Mouse (Mus musculus): ENCODE data around the gene Sik2. TPM values are rescaled to one million over a fixed set of nuclear protein-coding genes. Genes with fewer than 3 reads are reported as not detected.

Gene Sik2
- total and polyA plus RNA-seq, 3 experiments = 7.5 to 12.1 TPM; not detected in 1

DNA sequence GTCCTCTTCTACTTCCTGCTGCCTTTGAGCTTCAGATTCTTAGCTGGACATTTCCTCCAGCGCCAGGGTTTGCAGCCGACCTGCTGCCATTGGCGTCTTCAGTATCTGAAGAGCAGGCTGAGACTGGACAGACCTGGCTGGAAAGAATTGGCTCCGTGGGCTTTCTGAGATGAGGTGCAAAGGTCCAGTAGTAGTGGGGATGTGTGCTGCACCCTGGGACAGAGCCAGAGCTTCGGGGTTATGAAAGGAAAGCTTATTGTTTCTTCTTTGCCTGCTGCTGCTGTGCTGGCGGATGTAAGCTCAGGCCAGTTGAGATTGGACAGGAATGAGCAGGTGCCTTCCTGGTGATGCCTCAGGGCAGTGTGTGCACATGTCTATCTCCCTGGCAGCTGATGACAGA lies 134.8 kb downstream of the Sik2 start:
- Histone ChIP-seq H3K4me1 (ENCODE audit: control insufficient read depth in 1 of 2, insufficient read depth in 2 of 2, low read length in 2 of 2) (no peaks in the 10 kb centered on the region), H3K36me3 (ENCODE audit: control insufficient read depth in 1 of 2, insufficient read depth in 2 of 2, low read length in 2 of 2) (peaks cover 0 to 18% of the 10 kb centered on the region in 2 experiments; a peak in 2 of 4 replicates), H3K27me3 (ENCODE audit: control insufficient read depth in 1 of 2, insufficient read depth in 2 of 2, low read length in 2 of 2) (no peaks in the 10 kb centered on the region), H3K27ac (ENCODE audit: control insufficient read depth, low read depth, low read length) (no peak overlapping the region), H3K9me3 (replicated peaks; ENCODE audit: insufficient read depth, low read length) (no peaks in the 10 kb centered on the region), H3K9ac (ENCODE audit: control insufficient read depth, low read depth, low read length, poor library complexity, severe bottlenecking) (no peak overlapping the region), H3K79me2 (ENCODE audit: control insufficient read depth, insufficient read depth, low read length, poor library complexity) (peaks cover 3% of the 10 kb centered on the region; the same call in 1 of the 2 replicates), H3K4me3 (ENCODE audit: control insufficient read depth in 1 of 2, insufficient read depth in 1 of 2, low read depth in 2 of 2, low read length in 2 of 2) (no peak overlapping the region)
- no peak for DNase-seq (ENCODE audit: low read depth, low spot score)
- TF ChIP-seq USF2 (IDR thresholded peaks at IDR 0.05; ENCODE audit: borderline replicate concordance in 1 of 2, insufficient read depth in 1 of 2, low read depth in 1 of 2, low read length in 2 of 2) = no peak
- no peak for TF ChIP-seq MYC (IDR thresholded peaks at IDR 0.05; ENCODE audit: low read depth, low read length)
- no peak for TF ChIP-seq ZMIZ1 (IDR thresholded peaks at IDR 0.05; ENCODE audit: low read depth, low read length)
- TF ChIP-seq POLR2AphosphoS2 (IDR thresholded peaks at IDR 0.05; ENCODE audit: low read length) = no peak
- TF ChIP-seq HCFC1 (IDR thresholded peaks at IDR 0.05; ENCODE audit: low read depth, low read length) = no peak
- no peak for TF ChIP-seq MEF2A (IDR thresholded peaks at IDR 0.05; ENCODE audit: extremely low read depth, insufficient replicate concordance, low read depth, low read length, poor library complexity, severe bottlenecking)
- no peak for TF ChIP-seq ELF1 (IDR thresholded peaks at IDR 0.05; ENCODE audit: low read depth, low read length)
- TF ChIP-seq POLR2A (IDR thresholded peaks at IDR 0.05; ENCODE audit: control insufficient read depth in 1 of 2, insufficient read depth in 1 of 2, low read depth in 1 of 2, low read length in 2 of 2, poor library complexity in 1 of 2) = no peak
- no peak for TF ChIP-seq CTCF (IDR thresholded peaks at IDR 0.05 in 2 of 3, conservative IDR thresholded peaks at IDR 0.05 in 1 of 3; ENCODE audit: control insufficient read depth in 1 of 3, insufficient read depth in 1 of 3, low read depth in 2 of 3, low read length in 3 of 3, poor library complexity in 1 of 3, severe bottlenecking in 1 of 3)

DNA sequence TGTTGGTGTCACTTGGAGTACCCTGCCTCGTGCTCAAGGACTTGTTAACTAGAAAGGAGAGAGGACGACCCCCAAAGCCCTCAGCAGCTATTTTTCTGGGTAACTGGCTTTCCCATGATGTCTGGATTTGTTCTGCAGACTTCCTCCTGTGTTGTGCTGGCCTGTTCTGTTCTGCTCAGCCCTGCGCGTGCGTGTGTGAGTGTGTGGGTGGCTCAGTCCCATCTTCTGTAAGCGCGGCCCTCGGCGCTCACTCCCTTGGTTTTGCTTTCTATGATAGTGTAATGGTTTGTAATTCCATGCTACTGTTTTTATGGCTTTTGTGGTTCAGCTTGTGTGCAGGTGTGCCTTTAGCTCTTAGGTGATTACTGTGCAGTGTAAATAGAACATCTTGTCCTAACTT lies 135.7 kb downstream of the Sik2 start:
- Histone ChIP-seq H3K9me3 (replicated peaks; ENCODE audit: insufficient read depth, low read length) (no peaks in the 10 kb centered on the region), H3K27ac (ENCODE audit: control insufficient read depth, low read depth, low read length) (no peak overlapping the region)
- DNase-seq (ENCODE audit: low read depth, low spot score) = no peak

DNA sequence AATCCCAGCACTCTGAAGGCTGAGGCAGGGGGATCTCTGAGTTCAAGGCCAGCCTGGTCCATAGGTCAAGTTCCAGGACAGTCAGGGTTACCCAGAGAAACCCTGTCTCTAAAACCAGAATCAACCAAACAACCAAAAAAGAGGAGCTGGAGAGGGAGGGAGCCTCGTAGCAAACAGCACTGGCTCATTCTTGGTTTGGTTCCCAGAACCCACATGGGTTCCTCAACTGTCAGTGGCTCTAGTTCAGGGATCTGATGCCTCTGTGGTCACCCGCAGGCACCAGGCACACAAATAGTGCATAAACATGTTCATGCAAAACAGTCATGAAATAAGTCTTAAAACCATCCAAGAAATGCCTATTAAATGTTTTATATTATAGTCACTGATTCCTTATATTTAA lies 140.7 kb downstream of the Sik2 start:
- Histone ChIP-seq H3K27ac (ENCODE audit: control insufficient read depth, low read depth, low read length) (no peak overlapping the region), H3K4me3 (ENCODE audit: control insufficient read depth in 1 of 2, insufficient read depth in 1 of 2, low read depth in 2 of 2, low read length in 2 of 2) (no peak overlapping the region), H3K79me2 (ENCODE audit: control insufficient read depth, insufficient read depth, low read length, poor library complexity) (peaks cover 3% of the 10 kb centered on the region; the same call in 1 of the 2 replicates), H3K36me3 (ENCODE audit: control insufficient read depth in 1 of 2, insufficient read depth in 2 of 2, low read length in 2 of 2) (peaks cover 0 to 34% of the 10 kb centered on the region in 2 experiments; a peak in 2 of 4 replicates), H3K9ac (ENCODE audit: control insufficient read depth, low read depth, low read length, poor library complexity, severe bottlenecking) (no peak overlapping the region), H3K4me1 (ENCODE audit: control insufficient read depth in 1 of 2, insufficient read depth in 2 of 2, low read length in 2 of 2) (no peaks in the 10 kb centered on the region), H3K27me3 (ENCODE audit: control insufficient read depth in 1 of 2, insufficient read depth in 2 of 2, low read length in 2 of 2) (no peaks in the 10 kb centered on the region), H3K9me3 (replicated peaks; ENCODE audit: insufficient read depth, low read length) (no peaks in the 10 kb centered on the region)
- DNase-seq (ENCODE audit: low read depth, low spot score) = no peak
- no peak for TF ChIP-seq CHD2 (IDR thresholded peaks at IDR 0.05; ENCODE audit: low read length)
- TF ChIP-seq EP300 (IDR thresholded peaks at IDR 0.05; ENCODE audit: low read depth in 1 of 2, low read length in 2 of 2) = no peak
- TF ChIP-seq POLR2AphosphoS5 (IDR thresholded peaks at IDR 0.05; ENCODE audit: borderline replicate concordance, low read depth, low read length) = no peak
- no peak for TF ChIP-seq HCFC1 (IDR thresholded peaks at IDR 0.05; ENCODE audit: low read depth, low read length)
- TF ChIP-seq MXI1 (IDR thresholded peaks at IDR 0.05; ENCODE audit: low read depth, low read length) = no peak
- no peak for TF ChIP-seq ZMIZ1 (IDR thresholded peaks at IDR 0.05; ENCODE audit: low read depth, low read length)
- TF ChIP-seq TCF12 (IDR thresholded peaks at IDR 0.05; ENCODE audit: low read depth, low read length) = no peak
- TF ChIP-seq GABPA (IDR thresholded peaks at IDR 0.05; ENCODE audit: low read depth, low read length) = no peak

More for the DNA sequence above, 135.7 kb downstream of the Sik2 start:
- H3K9ac ChIP-seq (ENCODE audit: control insufficient read depth, low read depth, low read length, poor library complexity, severe bottlenecking) = no peak overlapping the region
- no peak overlapping the region for H3K4me3 ChIP-seq (ENCODE audit: control insufficient read depth in 1 of 2, insufficient read depth in 1 of 2, low read depth in 2 of 2, low read length in 2 of 2)
- no peak for TF ChIP-seq GABPA (IDR thresholded peaks at IDR 0.05; ENCODE audit: low read depth, low read length)
- no peak for TF ChIP-seq NRF1 (IDR thresholded peaks at IDR 0.05; ENCODE audit: insufficient read depth, low read depth, low read length, poor library complexity, severe bottlenecking)
- no peak for TF ChIP-seq TAL1 (IDR thresholded peaks at IDR 0.05; ENCODE audit: low read length)
- TF ChIP-seq NELFE (IDR thresholded peaks at IDR 0.05; ENCODE audit: low read depth, low read length) = no peak
- no peak for TF ChIP-seq EP300 (IDR thresholded peaks at IDR 0.05; ENCODE audit: low read depth in 1 of 2, low read length in 2 of 2)
- no peak for TF ChIP-seq CHD1 (IDR thresholded peaks at IDR 0.05; ENCODE audit: low read depth, low read length)
- TF ChIP-seq POLR2AphosphoS2 (IDR thresholded peaks at IDR 0.05; ENCODE audit: low read length) = no peak
- no peak for TF ChIP-seq POLR2AphosphoS5 (IDR thresholded peaks at IDR 0.05; ENCODE audit: borderline replicate concordance, low read depth, low read length)
- no peak for TF ChIP-seq ELF1 (IDR thresholded peaks at IDR 0.05; ENCODE audit: low read depth, low read length)
- H3K36me3 ChIP-seq (ENCODE audit: control insufficient read depth in 1 of 2, insufficient read depth in 2 of 2, low read length in 2 of 2) = peaks cover 0 to 19% of the 10 kb centered on the region in 2 experiments; a peak in 2 of 4 replicates
- no peaks in the 10 kb centered on the region for H3K27me3 ChIP-seq (ENCODE audit: control insufficient read depth in 1 of 2, insufficient read depth in 2 of 2, low read length in 2 of 2)
- H3K4me1 ChIP-seq (ENCODE audit: control insufficient read depth in 1 of 2, insufficient read depth in 2 of 2, low read length in 2 of 2) = no peaks in the 10 kb centered on the region
- H3K79me2 ChIP-seq (ENCODE audit: control insufficient read depth, insufficient read depth, low read length, poor library complexity) = peaks cover 3% of the 10 kb centered on the region; the same call in 1 of the 2 replicates

Measured in MEL (cell line).